Mouse (Mus musculus) gastrocnemius, postnatal 36 days (tissue): ENCODE results near the gene Gm17334. TPM values are rescaled to one million over a fixed set of nuclear protein-coding genes. Genes with fewer than 3 reads are reported as not detected.

Experiments
- DNase-seq, 2 experiments: peaks; one replicate each; pipeline ENCODE4 v3.0.0; 2022
- intact Hi-C: fragments of 180-260 bp; cut with DNase I; formaldehyde crosslinking; loops from one replicate; pipeline ENCODE4 v1.15.1; 2025
- total RNA-seq, 2 experiments: library from RNA; stranded (reverse); gene quantifications; 2 replicates each; pipeline ENCODE4 v1.2.3; 2021

Gene Gm17334
- total RNA-seq, 2 experiments from 2014 or later, result 0.31 TPM; not detected in 1

DNA sequence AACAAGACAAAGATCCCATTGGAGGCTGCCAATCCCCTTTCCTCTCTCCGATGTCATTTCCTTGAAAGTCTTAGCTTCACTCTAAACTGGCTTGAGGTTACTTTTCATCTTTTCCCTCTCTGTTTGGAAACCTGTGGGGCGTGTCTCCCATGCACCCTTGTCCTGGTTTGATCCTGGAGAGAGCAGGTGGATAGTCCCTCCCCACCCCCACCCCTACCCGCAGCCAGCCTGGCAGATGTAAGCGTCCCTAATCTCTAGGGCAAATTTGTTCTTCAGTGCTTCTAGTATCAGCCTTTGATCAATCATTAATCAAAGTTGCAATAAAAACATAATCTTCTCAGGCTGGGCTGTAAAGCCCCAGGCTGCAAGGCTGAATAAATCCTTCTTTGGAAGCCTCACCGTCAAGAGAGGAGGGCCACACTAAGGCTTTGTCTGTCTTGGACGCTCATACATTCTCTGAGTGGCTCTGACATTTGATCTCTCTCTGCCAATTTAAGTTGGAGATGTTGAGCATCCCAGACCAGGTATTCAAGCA, 24.5 kb upstream of the Gm17334 start:
- intact Hi-C loops, result no loop called here

GRCm38 (mm10) chr11:53796409-53797151, 23.6 kb upstream of the Gm17334 start:
- peak; percentile 41 to 61 for DNase-seq
- intact Hi-C loops, result no loop called here

More for the DNA sequence above, 24.5 kb upstream of the Gm17334 start:
- DNase-seq, result no peak

GRCm38 (mm10) chr11:53795813-53796212, 22.8 kb upstream of the Gm17334 start:
- DNase-seq, result no peak
- intact Hi-C loops, result no loop called here

GRCm38 (mm10) chr11:53794671-53795557, 21.9 kb upstream of the Gm17334 start:
- intact Hi-C loops, result no loop called here
- no peak for DNase-seq

- intact Hi-C loops, result no loop called here
- DNase-seq, result no peak
Observed at GRCm38 (mm10) chr11:53794015-53794414, 21.0 kb upstream of the Gm17334 start.

DNA sequence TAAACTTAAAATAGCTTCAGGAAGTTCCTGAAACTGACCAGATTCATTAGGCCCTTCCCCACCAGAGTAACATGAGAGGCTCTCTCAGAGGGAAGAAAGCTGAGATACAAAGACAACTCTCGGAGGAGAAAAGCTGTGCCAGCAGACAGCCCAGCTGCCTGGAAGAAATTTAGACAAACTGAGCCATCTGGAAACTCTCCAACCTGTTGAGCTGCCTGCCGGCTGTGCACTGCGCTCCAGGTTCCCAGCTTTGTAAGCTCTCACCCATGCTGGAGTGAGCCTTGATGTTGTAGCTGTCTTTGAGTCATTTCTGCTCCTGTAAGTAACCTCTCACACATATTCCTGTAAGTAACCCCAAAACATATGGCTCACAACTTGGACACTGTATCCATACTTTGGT, 20.0 kb upstream of the Gm17334 start:
- intact Hi-C loops, result no loop called here
- no peak for DNase-seq

DNA sequence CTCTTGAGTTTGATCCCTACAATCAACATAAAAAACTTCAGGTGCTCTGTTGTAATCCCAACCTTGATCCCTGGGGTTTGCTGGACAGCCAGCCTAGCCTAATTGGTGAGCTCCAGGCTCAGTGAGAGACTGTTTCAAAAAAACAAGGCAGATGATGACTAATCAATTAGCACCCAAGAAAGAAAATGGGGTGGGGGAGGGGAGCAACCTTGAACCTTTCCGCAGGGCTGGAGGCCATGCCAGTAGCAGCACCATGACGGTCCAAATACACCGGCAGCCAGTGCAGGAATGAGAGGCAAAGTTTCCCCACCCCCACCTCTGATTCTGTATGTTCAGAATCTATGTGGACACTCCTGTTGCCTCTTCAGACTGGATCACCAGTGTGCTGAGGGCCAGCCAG, 16.3 kb upstream of the Gm17334 start:
- intact Hi-C loops, result no loop called here
- no peak for DNase-seq

DNA sequence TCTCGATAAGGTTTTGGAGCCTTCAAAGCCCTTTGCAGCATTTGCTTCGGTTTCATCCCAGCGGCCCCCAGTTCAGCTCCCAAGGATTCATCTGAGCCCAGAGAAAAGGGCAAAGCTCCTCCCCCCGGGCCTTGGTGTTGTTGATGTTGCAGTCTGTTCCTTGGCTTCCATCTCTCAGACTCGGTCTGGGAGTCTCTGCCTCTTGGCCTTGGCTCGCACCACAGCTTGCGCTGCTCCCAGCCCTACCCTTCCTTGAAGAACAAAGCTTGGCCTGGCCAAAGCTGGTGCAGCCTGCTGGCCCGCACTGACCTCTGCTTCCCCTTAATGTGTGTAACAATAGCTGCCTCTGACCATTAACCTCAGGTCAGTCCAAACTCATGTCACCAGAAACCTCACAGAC, 15.2 kb upstream of the Gm17334 start:
- intact Hi-C loops, result no loop called here
- DNase-seq, result peak in 1 of 2 experiments; percentile 68

GRCm38 (mm10) chr11:53786058-53787031, 13.4 kb upstream of the Gm17334 start:
- no peak for DNase-seq
- intact Hi-C loops, result no loop called here

DNA sequence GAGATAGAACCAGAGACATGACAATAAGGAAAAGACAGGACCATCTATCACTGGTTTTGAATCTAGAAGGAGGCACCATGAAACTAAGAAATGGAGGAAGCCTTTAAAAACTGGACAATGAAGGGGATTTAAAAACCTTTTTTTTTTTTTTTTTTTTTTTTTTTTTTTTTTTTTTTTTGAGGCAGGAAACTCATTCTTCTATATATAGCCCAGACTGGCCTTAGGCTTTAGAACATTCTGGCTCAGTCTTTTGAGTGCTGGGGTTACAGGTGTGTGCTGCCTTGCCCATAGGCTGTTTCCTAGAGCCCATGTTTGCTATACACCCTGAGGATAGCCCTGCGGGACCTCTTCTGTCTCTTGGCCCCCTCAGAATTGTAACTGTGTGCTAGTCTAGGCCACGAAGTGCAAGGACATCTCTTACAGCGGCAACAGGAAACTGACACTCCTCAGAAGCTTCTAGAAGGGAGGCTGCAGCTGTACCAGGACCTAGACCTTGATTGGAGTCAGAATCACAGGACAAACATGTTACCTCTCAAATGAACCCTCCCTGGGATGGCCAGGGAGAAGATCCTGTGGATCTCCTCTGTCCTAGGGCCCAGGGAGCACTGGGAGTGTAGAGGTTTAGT, 12.4 kb upstream of the Gm17334 start:
- intact Hi-C loops, result no loop called here
- no peak for DNase-seq

DNA sequence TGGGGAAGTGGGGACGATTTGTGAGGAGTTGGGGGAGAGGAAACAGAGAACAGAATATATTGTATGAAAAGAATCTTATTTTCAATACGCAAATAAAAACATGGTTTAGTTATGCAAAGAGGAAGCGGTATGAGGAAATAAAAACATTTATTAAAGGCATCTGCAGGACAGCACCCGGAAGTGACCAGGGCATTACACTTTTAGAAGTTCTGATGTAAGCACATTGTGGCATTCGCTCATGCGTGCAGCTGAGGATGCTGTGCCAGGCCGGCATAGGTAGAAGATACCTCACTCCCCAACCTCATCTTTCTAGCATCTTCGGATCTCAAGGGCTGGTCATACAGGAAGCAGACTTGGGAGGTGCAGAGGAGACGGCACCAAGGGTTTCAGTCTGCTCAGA, 10.3 kb upstream of the Gm17334 start:
- no peak for DNase-seq
- intact Hi-C loops, result no loop called here

DNA sequence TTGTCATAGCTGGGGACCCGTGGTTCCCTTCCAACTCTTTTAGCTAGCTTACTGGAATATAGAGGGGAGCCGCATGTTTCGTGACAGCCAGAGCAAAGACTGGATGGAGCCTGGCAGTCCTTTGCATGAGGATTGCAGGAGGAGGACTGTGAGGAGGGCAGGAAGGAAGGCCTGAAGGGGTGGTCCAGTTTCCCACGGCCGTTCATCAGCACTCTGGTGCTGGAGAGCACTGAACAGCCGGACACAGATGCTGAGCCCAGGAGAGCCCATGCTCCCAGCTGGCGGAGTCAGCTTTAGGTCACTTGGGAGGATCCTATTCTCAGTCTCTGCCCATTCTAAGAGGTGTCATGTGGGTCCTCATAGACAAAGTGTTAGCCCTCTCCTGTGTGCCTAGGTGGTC, 9.0 kb upstream of the Gm17334 start:
- DNase-seq, result no peak
- intact Hi-C loops, result no loop called here

GRCm38 (mm10) chr11:53781201-53781775, 8.3 kb upstream of the Gm17334 start:
- intact Hi-C loops, result no loop called here
- DNase-seq, result no peak

- intact Hi-C loops, result no loop called here
- DNase-seq, result no peak
Observed at GRCm38 (mm10) chr11:53780262-53780661, 7.3 kb upstream of the Gm17334 start.

DNA sequence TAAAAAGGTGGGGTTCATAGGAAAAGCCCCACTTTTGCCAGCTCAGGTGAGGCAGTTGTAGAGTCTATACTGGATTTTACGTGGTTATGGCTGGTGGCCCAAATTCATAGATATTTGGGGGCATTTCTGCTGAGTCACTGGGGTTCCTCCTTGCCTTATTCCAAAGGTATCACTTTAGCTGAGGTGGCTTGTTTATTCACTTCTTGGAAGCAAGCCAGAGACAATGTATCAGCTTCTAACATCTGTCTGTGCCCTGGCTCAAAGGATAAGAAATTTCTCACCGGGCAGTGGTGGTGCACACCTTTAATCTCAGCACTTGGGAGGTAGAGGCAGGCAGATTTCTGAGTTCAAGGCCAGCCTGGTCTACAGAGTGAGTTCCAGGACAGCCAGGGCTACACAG, 6.8 kb upstream of the Gm17334 start:
- intact Hi-C loops, result no loop called here
- DNase-seq, result no peak

GRCm38 (mm10) chr11:53778455-53778854, 5.5 kb upstream of the Gm17334 start:
- intact Hi-C loops, result no loop called here
- no peak for DNase-seq

- no peak for DNase-seq
- intact Hi-C loops, result no loop called here
Observed at GRCm38 (mm10) chr11:53777736-53778135, 4.7 kb upstream of the Gm17334 start.

- no peak for DNase-seq
- intact Hi-C loops, result no loop called here
Observed at GRCm38 (mm10) chr11:53774659-53775255, 1.8 kb upstream of the Gm17334 start.
